Mouse (Mus musculus) embryonic stem cell, embryonic (primary cell): ENCODE measurements around the gene Romo1.

Experiments used
- CTCF ChIA-PET, 4 experiments: fragments of 300-600 bp in 2 of 4; fragments of 350-600 bp in 2 of 4; sonication (Branson Sonifier 250); formaldehyde crosslinking; loops; one replicate each; lab custom pipeline; 2022; ENCODE audit warnings: inconsistent platforms in 2 of 4; lab: Charles Lee
- POLR2A ChIA-PET, 4 experiments: fragments of 300-600 bp in 2 of 4; fragments of 350-600 bp in 2 of 4; sonication (Branson Sonifier 250); formaldehyde crosslinking; loops; one replicate each; lab custom pipeline; 2022; ENCODE audit warnings: antibody characterized with exemption in 4 of 4, inconsistent platforms in 1 of 4; lab: Charles Lee

The Romo1 gene

DNA sequence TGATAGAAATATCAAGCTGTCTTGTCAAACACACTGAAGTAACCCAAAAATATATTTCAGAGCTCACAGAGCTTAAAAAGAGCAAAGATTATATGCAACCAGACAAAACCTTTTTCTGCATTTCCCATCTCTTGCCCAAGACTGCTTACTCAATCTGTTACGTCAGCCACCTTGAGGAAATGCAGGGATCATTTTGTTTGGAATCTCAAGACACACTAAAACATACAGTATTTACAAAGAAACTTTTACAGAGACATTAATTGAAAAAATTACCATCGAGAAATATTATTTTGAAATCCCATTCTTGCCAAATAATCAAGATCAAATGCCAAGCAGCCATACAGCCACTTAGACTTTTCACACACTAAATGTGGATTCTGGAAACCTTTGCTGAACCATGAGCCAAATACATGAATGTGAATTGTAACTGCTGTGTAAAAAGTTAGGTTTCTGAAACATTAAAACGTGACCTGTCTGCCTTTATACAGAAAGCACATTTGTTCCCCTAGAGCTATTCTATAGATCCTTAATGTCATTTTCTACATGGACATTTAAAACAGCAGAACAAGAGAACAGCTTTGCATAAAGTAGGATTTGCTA, 3.6 kb downstream of the Romo1 start:
- POLR2A ChIA-PET, result interaction anchor here (0.6 to 15.5 kb wide), 19 partner anchors 8 to 1692 kb away, joined by 3 to 981 read pairs (median 4); partner anchors contain the start of genes Rbm39 (in 3 of the 4), Cpne1 (in 1 of the 4) and Rbm12 (in 1 of the 4)
- CTCF ChIA-PET, result no interaction called here

DNA sequence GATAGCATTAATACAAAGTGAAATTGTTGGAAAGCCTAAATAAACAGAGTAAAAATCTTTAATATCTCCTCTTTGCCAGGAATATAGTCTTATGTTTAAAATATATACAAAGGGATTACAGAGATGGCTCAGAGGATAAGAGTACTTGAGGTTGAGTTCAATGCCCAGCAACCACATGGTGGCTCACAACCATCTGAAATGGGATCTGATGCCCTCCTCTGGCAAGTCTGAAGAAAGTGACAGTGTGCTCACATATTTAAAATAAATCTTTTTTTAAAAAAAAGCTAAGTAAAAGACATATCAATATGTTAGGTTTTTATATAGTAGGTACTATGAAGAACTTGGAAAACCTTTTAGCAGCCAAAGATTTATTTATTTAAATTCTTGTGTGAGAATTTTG, 7.7 kb downstream of the Romo1 start:
- ChIA-PET CTCF (no interaction called here), POLR2A (interaction anchor here (0.9 to 15.5 kb wide), 13 partner anchors 7 to 49 kb away, joined by 3 to 981 read pairs (median 4); partner anchors contain the start of genes Rbm39 (in 3 of the 4), Cpne1 (in 1 of the 4), Nfs1 (in 1 of the 4) and Rbm12 (in 1 of the 4))

DNA sequence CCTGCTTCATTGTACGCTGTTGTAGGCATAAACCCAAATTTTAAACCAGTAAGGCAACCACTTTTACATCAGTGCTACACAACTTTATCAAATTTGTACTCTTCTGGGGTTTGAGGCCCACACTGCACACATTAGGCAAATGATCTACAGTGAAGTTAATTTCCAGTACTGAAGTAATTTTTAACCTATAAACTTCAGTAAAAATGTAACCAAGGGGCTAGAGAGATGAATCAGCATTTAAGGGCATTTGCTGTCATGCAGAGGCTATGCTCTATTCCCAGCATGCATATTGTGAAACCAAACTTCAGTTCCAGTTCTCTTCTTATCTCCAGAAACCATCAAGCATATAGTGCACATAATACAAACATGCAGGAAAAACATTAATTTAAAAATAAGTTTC, 21.6 kb downstream of the Romo1 start:
- CTCF ChIA-PET, result interaction anchor here in 1 of 4 experiments (0.7 kb wide), 1 partner anchor 141 kb away, joined by 3 read pairs; no protein-coding TSS in a partner anchor
- POLR2A ChIA-PET, result interaction anchor here (0.8 to 25.2 kb wide), 12 partner anchors 8 to 18 kb away, joined by 3 to 981 read pairs (median 16); partner anchors contain the start of genes Rbm39 (in 2 of the 4), Nfs1 (in 1 of the 4) and Romo1 (in 1 of the 4)

DNA sequence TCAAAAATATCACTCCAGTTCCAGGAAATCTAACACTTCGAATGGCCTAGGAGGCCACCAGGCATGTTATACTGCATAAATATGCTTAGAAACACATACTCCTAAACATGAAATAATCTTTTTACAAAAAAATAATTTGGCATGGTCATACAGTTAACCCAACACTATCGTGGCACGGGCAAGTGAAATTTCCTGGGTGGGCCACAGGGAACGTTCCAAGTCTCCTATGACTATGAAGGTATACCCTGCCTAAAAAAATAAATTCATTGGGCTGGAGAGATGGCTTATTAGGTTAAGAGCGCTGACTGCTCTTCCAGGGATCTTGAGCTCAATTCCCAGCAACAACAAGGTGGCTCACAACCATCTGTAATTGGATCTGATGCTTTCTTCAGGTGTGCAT, 22.7 kb downstream of the Romo1 start:
- POLR2A ChIA-PET, result interaction anchor here in 3 of 4 experiments (0.6 to 25.2 kb wide), 14 partner anchors 1 to 96 kb away, joined by 3 to 981 read pairs (median 6); partner anchors contain the start of genes Rbm39 (in 2 of the 3), Gm28036 (in 1 of the 3), Nfs1 (in 1 of the 3) and Phf20 (in 1 of the 3)
- CTCF ChIA-PET, result no interaction called here

DNA sequence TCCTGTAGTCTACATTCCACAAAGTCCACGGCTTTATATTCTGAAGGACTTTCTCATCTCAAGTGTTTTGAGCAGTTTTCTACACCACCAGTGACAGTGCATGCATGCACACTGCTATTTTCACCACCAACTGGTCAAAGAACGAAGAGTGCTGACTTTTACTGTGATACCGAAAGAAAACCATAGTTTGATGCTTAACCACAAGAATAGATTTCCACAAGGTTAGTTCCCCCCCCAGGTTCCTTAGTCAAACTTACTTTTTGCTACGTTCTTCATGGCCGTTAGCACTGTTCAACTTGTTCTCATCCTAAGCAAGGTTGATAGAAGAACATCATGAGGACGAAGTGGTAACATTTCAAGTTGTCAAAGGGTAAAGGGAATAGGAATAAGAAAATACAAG, 33.2 kb downstream of the Romo1 start:
- ChIA-PET CTCF (no interaction called here), POLR2A (interaction anchor here in 3 of 4 experiments (1.0 to 25.2 kb wide), 20 partner anchors 8 to 134 kb away, joined by 3 to 981 read pairs (median 6); partner anchors contain the start of genes Phf20 (in 3 of the 3), Nfs1 (in 2 of the 3), Romo1 (in 2 of the 3) and Cpne1 (in 1 of the 3))

DNA sequence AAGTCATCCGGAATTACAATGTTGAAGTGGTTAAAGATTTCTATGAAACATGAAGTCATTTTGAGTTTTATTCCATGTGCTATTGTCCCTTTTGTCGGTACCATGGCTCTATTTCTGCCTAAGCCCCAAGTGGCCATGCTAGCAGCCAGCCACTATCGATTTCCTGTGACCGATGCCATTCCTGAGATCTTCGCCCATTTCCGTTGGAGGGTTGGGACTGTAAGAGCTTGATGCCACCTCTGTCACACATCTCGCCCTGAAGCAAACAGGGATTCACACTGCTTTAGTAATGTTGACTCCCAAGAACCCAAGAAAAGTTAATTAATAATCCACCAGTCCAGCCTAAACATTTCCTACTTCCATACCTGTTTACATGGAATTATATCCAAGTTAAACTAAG, 33.8 kb downstream of the Romo1 start:
- CTCF ChIA-PET, result no interaction called here
- POLR2A ChIA-PET, result interaction anchor here (0.7 to 25.2 kb wide), 23 partner anchors 8 to 95 kb away, joined by 3 to 981 read pairs (median 4); partner anchors contain the start of genes Phf20 (in 3 of the 4), Cpne1 (in 2 of the 4), Nfs1 (in 2 of the 4) and Rbm12 (in 2 of the 4)

DNA sequence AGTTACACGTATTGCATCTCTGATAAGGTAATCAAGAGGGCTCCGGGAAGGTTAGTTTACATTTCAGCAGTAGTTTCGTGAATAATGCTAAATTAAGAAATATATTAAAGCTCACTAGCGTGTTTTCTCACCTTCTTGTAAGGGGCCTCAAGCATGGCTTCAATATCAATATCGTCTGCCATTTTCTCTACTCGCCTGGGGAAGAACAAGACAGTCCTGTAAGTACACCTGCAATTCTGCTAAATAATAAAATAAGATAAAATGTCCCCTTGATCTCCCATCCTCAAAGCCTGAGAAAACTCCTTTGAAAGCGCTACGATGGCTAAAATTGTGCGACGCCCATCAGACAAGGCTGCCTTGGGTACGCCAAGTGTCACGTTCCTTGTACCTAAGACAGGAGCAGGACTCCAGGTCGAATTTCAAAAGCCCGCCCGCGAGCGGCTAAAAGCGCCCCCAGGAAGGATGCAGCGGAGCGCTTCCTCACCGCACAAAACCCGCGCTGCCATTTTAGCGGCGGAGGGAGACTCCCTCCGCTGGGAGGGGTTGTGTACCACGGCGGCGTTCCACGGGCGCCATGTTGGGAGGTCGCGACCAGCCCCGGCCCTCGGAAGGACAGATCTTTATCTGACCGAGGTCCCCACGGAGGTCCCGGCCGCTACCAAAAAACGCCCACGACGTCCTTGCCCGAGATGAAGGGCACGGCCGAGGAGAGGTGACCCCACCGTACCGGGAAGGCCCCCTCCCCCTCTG, 35.4 kb downstream of the Romo1 start:
- CTCF ChIA-PET, result interaction anchor here in 1 of 4 experiments (1.7 kb wide), 1 partner anchor 13 kb away, joined by 4 read pairs; no protein-coding TSS in a partner anchor
- POLR2A ChIA-PET, result interaction anchor here (0.5 to 25.2 kb wide), 94 partner anchors 9 to 879 kb away, joined by 3 to 981 read pairs (median 6); partner anchors contain the start of genes Phf20 (in 4 of the 4), Nfs1 (in 3 of the 4), Romo1 (in 3 of the 4) and Cnbd2 (in 2 of the 4)

DNA sequence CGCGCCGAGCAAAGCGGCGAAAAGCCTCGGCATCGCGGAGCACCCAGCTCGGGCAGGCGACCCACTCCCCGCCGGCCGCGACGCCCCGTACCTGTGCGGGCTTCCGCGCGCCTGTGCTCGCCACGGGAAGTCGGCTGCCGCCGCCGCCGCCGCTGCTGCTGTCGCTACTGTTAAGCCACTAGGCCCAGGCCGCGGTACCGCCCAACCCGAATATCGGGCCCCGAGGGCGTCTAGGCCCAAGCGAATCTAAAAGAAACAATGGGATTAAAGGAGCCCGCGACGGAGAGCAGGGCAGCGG, 35.9 kb downstream of the Romo1 start:
- POLR2A ChIA-PET, result interaction anchor here (0.5 to 25.2 kb wide), 111 partner anchors 9 to 1722 kb away, joined by 3 to 981 read pairs (median 5); partner anchors contain the start of genes Phf20 (in 4 of the 4), Nfs1 (in 3 of the 4), Romo1 (in 3 of the 4) and Cnbd2 (in 2 of the 4)
- CTCF ChIA-PET, result interaction anchor here in 1 of 4 experiments (0.5 to 1.8 kb wide), 4 partner anchors 9 to 293 kb away, joined by 4 to 5 read pairs (median 4); partner anchors contain the start of genes Nfs1 and Romo1

DNA sequence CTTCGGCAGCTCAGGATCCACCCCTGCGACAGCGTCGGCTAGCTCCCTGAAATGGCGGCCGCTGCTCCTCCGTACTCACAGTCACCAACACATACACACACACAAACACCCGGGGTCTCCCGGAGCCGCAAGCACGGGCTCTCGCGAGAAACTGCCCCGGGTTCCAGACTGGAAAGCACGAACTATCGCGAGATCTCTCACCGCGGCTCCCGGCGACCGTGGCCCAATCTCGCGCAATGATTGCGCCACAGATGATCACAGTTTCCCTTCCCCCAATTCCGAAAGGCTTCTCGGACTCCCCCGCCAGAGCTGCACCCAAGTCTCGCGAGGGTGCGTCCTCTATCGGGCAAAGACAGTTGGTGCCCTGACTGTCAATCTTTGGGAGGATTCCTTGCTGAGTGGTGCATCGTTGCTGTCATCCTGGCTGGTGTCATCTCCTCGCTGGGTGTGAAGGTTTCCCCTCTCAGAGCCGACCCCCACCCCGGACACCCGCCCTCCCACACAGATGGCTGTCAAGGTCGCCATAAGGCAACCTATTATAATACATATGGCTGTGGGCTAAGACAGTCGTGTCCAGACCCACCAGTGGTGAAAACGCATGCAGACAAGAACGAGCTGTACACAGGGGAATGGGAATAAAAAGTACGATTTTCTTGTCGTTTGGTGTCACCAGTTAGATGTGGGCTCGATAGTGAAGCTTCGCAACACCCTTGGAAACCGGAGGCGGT, 36.4 kb downstream of the Romo1 start, which contains the start of gene Rbm39:
Gene Rbm39 (minus strand): TSS at position 145 of the 728 bp plus-strand sequence.
- POLR2A ChIA-PET, result interaction anchor here (0.5 to 25.2 kb wide), 139 partner anchors 8 to 1722 kb away, joined by 3 to 981 read pairs (median 4); partner anchors contain the start of genes Phf20 (in 4 of the 4), Cpne1 (in 3 of the 4), Nfs1 (in 3 of the 4) and Rbm12 (in 3 of the 4)
- CTCF ChIA-PET, result interaction anchor here in 3 of 4 experiments (0.5 to 1.8 kb wide), 9 partner anchors 9 to 567 kb away, joined by 3 to 5 read pairs (median 4); partner anchors contain the start of genes Nfs1 (in 1 of the 3) and Romo1 (in 1 of the 3)

DNA sequence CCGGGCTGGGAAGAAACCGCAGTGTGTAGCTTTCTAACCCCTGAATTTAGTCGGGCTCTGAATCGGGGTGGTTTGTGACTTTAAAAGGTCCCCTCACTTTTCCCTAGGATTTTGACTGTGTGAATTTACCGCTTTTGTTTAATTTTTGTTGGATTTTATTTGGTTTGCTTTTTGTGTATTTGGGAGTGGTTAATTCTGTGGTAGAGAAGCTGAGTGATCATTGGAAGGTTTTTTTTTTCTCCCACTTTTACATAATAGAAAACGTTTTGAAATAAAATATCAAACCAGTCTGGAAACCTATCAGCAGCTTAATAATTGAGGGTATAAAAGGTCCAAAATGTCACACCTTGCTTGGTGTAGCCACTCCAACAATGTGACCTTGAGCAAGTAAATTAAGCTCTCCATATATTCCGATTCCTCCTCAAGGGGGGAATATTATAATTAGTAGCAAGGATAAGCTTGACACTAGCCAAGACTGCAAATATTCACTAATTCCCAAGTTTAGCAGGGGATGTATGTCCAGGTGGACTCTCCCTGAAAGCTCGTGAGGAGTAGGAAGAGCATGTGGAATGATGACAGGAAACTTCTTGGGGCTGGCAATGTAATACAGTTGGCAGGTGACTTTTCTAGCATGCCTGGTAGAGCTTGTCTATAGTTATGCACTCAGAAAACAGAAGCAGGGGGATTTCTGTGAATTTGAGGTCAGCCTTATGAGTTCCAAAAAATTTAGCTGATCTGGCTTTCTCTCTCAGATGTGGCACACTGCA, 37.2 kb downstream of the Romo1 start:
- ChIA-PET CTCF (interaction anchor here in 3 of 4 experiments (0.6 to 1.8 kb wide), 8 partner anchors 10 to 567 kb away, joined by 3 to 5 read pairs (median 4); partner anchors contain the start of genes Nfs1 (in 1 of the 3) and Romo1 (in 1 of the 3)), POLR2A (interaction anchor here (0.6 to 25.2 kb wide), 110 partner anchors 8 to 1025 kb away, joined by 3 to 981 read pairs (median 5); partner anchors contain the start of genes Cpne1 (in 3 of the 4), Phf20 (in 3 of the 4), Rbm12 (in 3 of the 4) and Cnbd2 (in 2 of the 4))

DNA sequence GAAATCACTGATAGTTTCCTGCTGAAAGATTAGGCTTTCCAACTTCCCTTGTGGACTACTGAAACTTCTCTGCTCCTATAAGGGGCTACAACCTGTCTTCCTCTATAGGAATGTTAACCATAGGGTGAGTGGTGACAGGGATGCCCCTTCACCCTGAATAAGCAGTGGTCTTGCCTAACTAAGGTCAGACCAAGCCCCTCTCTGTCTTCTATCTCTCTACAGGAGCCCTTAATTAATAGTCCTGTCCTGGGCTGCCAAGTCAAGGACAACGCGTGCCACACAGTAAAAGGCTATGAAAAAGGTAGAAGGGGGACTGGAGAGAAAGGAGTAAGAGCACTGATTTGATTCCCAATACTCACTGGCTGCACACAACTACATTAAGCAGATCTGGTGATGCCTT, 37.8 kb downstream of the Romo1 start:
- CTCF ChIA-PET, result interaction anchor here in 2 of 4 experiments (1.2 to 1.8 kb wide), 4 partner anchors 11 to 97 kb away, joined by 3 to 4 read pairs (median 4); no protein-coding TSS in a partner anchor

DNA sequence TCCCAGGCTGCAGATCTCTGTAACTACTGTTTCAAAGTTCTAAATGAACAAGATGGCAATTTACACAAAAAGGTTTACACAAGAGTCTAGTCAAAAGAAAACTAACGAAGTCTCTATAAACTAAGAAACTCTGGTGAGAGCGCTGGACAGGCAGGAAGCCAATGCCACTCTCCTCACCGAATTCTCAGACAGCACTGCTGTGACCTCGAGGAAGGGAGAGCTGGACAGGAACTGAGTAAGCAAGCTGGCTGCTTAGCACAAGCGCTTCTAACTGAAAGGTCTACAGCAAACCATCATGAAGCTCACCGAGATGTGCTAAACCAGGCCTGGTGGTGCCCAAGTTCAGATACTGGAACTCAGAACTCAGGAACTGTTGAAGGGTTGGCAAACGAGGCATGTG, 45.4 kb downstream of the Romo1 start:
- ChIA-PET CTCF (interaction anchor here in 2 of 4 experiments (0.5 to 1.1 kb wide), 2 partner anchors 21 to 954 kb away, joined by 3 to 6 read pairs; no protein-coding TSS in a partner anchor), POLR2A (interaction anchor here (1.3 to 7.1 kb wide), 6 partner anchors 8 to 31 kb away, joined by 3 to 129 read pairs (median 24); partner anchors contain the start of gene Rbm39 (in 4 of the 4))

More for the DNA sequence above, 37.8 kb downstream of the Romo1 start:
- POLR2A ChIA-PET, result interaction anchor here (1.1 to 25.2 kb wide), 26 partner anchors 8 to 253 kb away, joined by 3 to 981 read pairs (median 18); partner anchors contain the start of genes Phf20 (in 3 of the 4), Cnbd2 (in 1 of the 4), Cpne1 (in 1 of the 4) and Nfs1 (in 1 of the 4)

DNA sequence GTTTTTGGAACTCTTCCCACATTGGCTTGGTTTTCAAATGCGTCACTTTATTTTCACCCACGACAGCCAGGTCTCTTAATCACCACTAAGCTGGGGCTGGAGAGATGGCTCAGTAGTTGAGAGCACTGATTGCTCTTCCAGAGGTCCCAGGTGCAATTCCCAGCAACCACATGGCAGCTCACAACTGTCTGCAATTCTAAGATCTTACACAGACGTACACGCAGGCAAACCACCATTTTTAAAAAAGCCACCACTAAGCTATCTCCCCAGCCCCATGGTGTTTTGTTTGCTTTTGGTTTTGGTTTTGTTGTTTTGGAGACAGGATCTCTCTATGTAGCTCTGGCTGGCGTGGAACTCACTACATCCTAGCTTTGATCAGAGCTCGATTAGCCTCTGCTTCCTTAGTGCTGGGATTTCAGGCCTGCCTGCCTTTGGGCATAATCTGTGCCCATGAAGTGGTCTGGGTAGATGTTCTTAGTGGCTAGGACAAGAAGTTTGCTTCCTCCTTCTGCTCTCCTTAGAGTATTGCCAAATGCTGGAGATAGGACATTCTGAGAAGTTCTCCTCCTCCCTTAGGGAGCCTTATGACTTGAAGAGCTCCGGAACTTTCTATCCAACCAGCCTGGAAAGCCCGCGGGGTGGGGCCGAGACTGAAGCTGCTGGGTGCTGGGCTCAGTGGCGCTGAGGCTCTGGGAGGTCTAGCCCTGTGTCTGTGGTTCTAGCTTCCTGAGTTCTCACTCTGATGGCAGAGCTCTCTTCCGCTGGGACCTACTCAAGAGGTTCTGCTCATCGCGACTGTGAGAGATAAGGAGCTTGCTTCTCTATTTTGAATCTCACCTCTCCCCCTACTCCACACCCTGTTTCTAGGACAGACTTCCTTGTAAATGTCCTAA, 46.4 kb downstream of the Romo1 start:
- ChIA-PET POLR2A (interaction anchor here (0.6 to 7.1 kb wide), 20 partner anchors 8 to 46 kb away, joined by 3 to 129 read pairs (median 4); partner anchors contain the start of genes Rbm39 (in 4 of the 4) and Nfs1 (in 1 of the 4)), CTCF (interaction anchor here in 1 of 4 experiments (1.1 kb wide), 1 partner anchor 20 kb away, joined by 3 read pairs; no protein-coding TSS in a partner anchor)

DNA sequence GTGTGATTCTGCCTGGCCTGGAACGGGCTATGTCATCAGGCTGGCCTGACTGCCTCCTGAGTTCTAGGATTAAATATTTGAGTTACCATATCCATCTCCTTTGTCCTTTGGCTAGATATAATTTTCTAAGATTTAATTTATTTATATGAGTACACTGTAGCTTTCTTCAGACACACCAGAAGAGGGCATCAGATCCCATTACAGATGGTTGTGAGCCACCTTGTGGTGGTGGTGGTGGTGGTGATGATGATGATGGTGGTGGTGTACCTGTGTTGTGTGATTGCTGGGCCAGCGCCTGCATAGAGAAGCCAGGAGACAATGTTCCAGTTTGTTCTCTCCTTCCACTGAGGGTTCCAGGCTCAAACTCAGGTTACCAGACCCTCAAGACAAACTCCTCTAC, 47.7 kb downstream of the Romo1 start:
- ChIA-PET CTCF (interaction anchor here in 2 of 4 experiments (0.6 to 1.3 kb wide), 4 partner anchors 11 to 114 kb away, joined by 3 to 11 read pairs (median 4); partner anchors contain the start of gene Rbm39 (in 1 of the 2)), POLR2A (interaction anchor here (0.5 to 7.1 kb wide), 16 partner anchors 8 to 828 kb away, joined by 3 to 129 read pairs (median 4); partner anchors contain the start of genes Rbm39 (in 4 of the 4) and BC029722 (in 1 of the 4))
